Mouse (Mus musculus): ENCODE measurements around the gene Grin2c.

- TF ChIP-seq GATA1 (IDR thresholded peaks at IDR 0.05; ENCODE audit: low read length): no peak
- TF ChIP-seq TAL1 (IDR thresholded peaks at IDR 0.05; ENCODE audit: low read length): no peak
These were observed 19.8 kb downstream of the Grin2c start for GRCm38 (mm10) chr11:115247240-115247639.

Measured in erythroblast, embryonic 14.5 days (primary cell).